Comparison of ENCODE assay signal across 37 mouse cellular contexts in genomic region chr1:148249376-148249775, GRCm38 (mm10).
DNase-seq lines count a peak whose midpoint lies in the region; ATAC-seq lines count a peak whose summit lies in the region.
"Had no signal": no experiment of that assay in that cellular context is flagged by ENCODE, and none has a peak within 500 bp of the region (broad histone marks: within the 10 kb centered on the region; RNA-seq: fewer than 3 reads in every experiment).

No protein-coding gene starts in this region.

- H3K4me1 ChIP-seq in midbrain, embryonic 11.5 days (ENCODE audit: control insufficient read depth, insufficient read depth, low read length) = no peaks in the 10 kb centered on the region
- H3K4me1 ChIP-seq: embryonic facial prominence, embryonic 12.5 days; hindbrain, embryonic 12.5 days; kidney, embryonic 15.5 days; neural tube, embryonic 12.5 days had no signal

- no peak overlapping the region for H3K4me2 ChIP-seq in midbrain, embryonic 11.5 days
- H3K4me2 ChIP-seq: embryonic facial prominence, embryonic 12.5 days; heart, embryonic 11.5 days; hindbrain, embryonic 12.5 days; kidney, embryonic 15.5 days; neural tube, embryonic 12.5 days had no signal

- H3K4me3 ChIP-seq in midbrain, embryonic 11.5 days (ENCODE audit: low read depth, low read length) = no peak overlapping the region
- H3K4me3 ChIP-seq: embryonic facial prominence, embryonic 12.5 days; hindbrain, embryonic 12.5 days; kidney, embryonic 15.5 days; myocyte; neural tube, embryonic 12.5 days had no signal

- ATAC-seq in cerebellum, adult (ENCODE audit: insufficient number of reproducible peaks, low FRiP score, low TSS enrichment) = peak; percentile 95
- ATAC-seq in midbrain, embryonic 11.5 days (ENCODE audit: low FRiP score) = no peak
- ATAC-seq: activated CD4-positive, CD25-positive, alpha-beta regulatory T cell, adult 4 months; forebrain, embryonic 14.5 days; inflammation-experienced regulatory T-cells, adult 6 months; midbrain, embryonic 16.5 days had no signal

- H3K36me3 ChIP-seq in midbrain, embryonic 11.5 days (ENCODE audit: control insufficient read depth, insufficient read depth, low read length) = no peaks in the 10 kb centered on the region
- H3K36me3 ChIP-seq: embryonic facial prominence, embryonic 12.5 days; hindbrain, embryonic 12.5 days; kidney, embryonic 15.5 days; neural tube, embryonic 12.5 days had no signal

- WGBS in midbrain, embryonic 11.5 days = 85% methylated on average over 2 of the region's 2 CpGs

- H3K27me3 ChIP-seq in midbrain, embryonic 11.5 days (ENCODE audit: control insufficient read depth, insufficient read depth, low read length) = no peaks in the 10 kb centered on the region
- H3K27me3 ChIP-seq: CH12.LX; embryonic facial prominence, embryonic 12.5 days; hindbrain, embryonic 12.5 days; kidney, embryonic 15.5 days; neural tube, embryonic 12.5 days had no signal

- no peaks in the 10 kb centered on the region for H3K9me3 ChIP-seq in midbrain, embryonic 11.5 days (ENCODE audit: control insufficient read depth, low read length)
- H3K9me3 ChIP-seq: embryonic facial prominence, embryonic 12.5 days; hindbrain, embryonic 12.5 days; kidney, embryonic 15.5 days; neural tube, embryonic 12.5 days had no signal

- peak; percentile 7 for DNase-seq in adrenal gland, postnatal 25 days
- no peak for DNase-seq in adrenal gland, postnatal 4 days (ENCODE audit: low spot score in 2 of 2)
- peak; percentile 44 for DNase-seq in cerebellum, adult 8-10 months
- DNase-seq in cerebellum, postnatal 25 days = peak; percentile 74 to 85
- DNase-seq in embryo, embryonic 10.5 days (ENCODE audit: low spot score) = no peak
- no peak for DNase-seq in adrenal gland, adult 8-10 months
- DNase-seq in midbrain, embryonic 11.5 days (ENCODE audit: low spot score, missing footprints) = no peak
- DNase-seq: adrenal gland, adult 2 months; embryo, embryonic 11 days; gastrocnemius, postnatal 25 days; heart, adult 11 months; heart, postnatal 36 days; kidney, adult 18-20 months; kidney, postnatal 36 days; layer of hippocampus, postnatal 36 days; liver; lung, adult 2 months; lung, postnatal 10 days; right cerebral cortex, adult 18-20 months; spleen, adult 18-20 months; thymus, adult 2 months; thymus, postnatal 36 days had no signal

- no peak overlapping the region for H3K27ac ChIP-seq in midbrain, embryonic 11.5 days (ENCODE audit: low read depth, low read length)
- H3K27ac ChIP-seq: embryonic facial prominence, embryonic 12.5 days; hindbrain, embryonic 12.5 days; kidney, embryonic 15.5 days; liver, embryonic 14.5 days; macrophage; neural tube, embryonic 12.5 days; stomach, postnatal 0 days had no signal

- no peak overlapping the region for H3K9ac ChIP-seq in midbrain, embryonic 11.5 days (ENCODE audit: low read length)
- H3K9ac ChIP-seq: embryonic facial prominence, embryonic 12.5 days; hindbrain, embryonic 12.5 days; kidney, embryonic 15.5 days; liver, embryonic 14.5 days; neural tube, embryonic 12.5 days had no signal

Comparison
In these comparisons a context has a peak if more than half of its experiments do, and no peak if none do; other contexts are left out.
1. DNase-seq: peak in adrenal gland, postnatal 25 days (single experiment), cerebellum, adult 8-10 months (single experiment) and cerebellum, postnatal 25 days (2 of 2); none in adrenal gland, postnatal 4 days (0 of 2), embryo, embryonic 10.5 days (single experiment), adrenal gland, adult 8-10 months (single experiment) and midbrain, embryonic 11.5 days (single experiment).